Comparison of ENCODE assay signal across 10 mouse cellular contexts in genomic region chr11:102339624-102340023, GRCm38 (mm10). TPM values are rescaled to one million over a fixed set of nuclear protein-coding genes. Genes with fewer than 3 reads are reported as not detected.
DNase-seq lines count a peak whose midpoint lies in the region; ATAC-seq and TF ChIP-seq lines count a peak whose summit lies in the region.
"Had no signal": no experiment of that assay in that cellular context is flagged by ENCODE, and none has a peak within 500 bp of the region (broad histone marks: within the 10 kb centered on the region; RNA-seq: fewer than 3 reads in every experiment).

No protein-coding gene starts in this region.

- intact Hi-C loops in heart, adult 2 months (cut with DNase I): no loop called here

- no peak for TF ChIP-seq EP300 in heart, adult 2 months (IDR thresholded peaks at IDR 0.05; ENCODE audit: insufficient read depth, low read depth, low read length)

- TF ChIP-seq POLR2A in heart, adult 2 months (IDR thresholded peaks at IDR 0.05; ENCODE audit: insufficient read depth, low read depth, low read length): no peak

- peaks cover 11% of the 10 kb centered on the region for H3K4me1 ChIP-seq in heart, adult 2 months (ENCODE audit: control insufficient read depth, insufficient read depth, low read length)
- H3K4me1 ChIP-seq in midbrain, postnatal 0 days (ENCODE audit: insufficient read depth, low read length): no peaks in the 10 kb centered on the region
- H3K4me1 ChIP-seq in midbrain, embryonic 15.5 days: 0 out of 2 replicates have a peak, but pooled peaks cover 6% of the 10 kb centered on the region

- DNase-seq in heart, adult 2 months: no peak
- no peak for DNase-seq in heart, adult 9 months (ENCODE audit: low spot score in 2 of 2)
- DNase-seq in midbrain, postnatal 0 days (ENCODE audit: low spot score): no peak
- DNase-seq in R1 (ENCODE audit: low read depth, low spot score): peak; percentile 88
- DNase-seq in natural killer cell, adult 2 months (ENCODE audit: low spot score in 2 of 2): peak; percentile 9 to 32
- no peak for DNase-seq in frontal cortex, adult 2 months (ENCODE audit: extremely low spot score in 1 of 2, low spot score in 1 of 2)
- no peak for DNase-seq in urinary bladder, adult 2 months (ENCODE audit: low spot score)

- no peak overlapping the region for H3K4me3 ChIP-seq in heart, adult 2 months
- no peak overlapping the region for H3K4me3 ChIP-seq in midbrain, postnatal 0 days (ENCODE audit: low read depth, low read length)
- H3K4me3 ChIP-seq in midbrain, embryonic 15.5 days: no peak overlapping the region

- H3K79me2 ChIP-seq in heart, adult 2 months (replicated peaks; ENCODE audit: control insufficient read depth, insufficient read depth, low read length): no peaks in the 10 kb centered on the region

- WGBS in heart, adult 2 months: 59% methylated on average over 4 of the region's 4 CpGs
- WGBS in midbrain, postnatal 0 days: 59% methylated on average over 4 of the region's 4 CpGs
- 64% methylated on average over 4 of the region's 4 CpGs for WGBS in midbrain, embryonic 15.5 days

- TF ChIP-seq CTCF in heart, adult 2 months (IDR thresholded peaks at IDR 0.05): peak; percentile 53
- peak; percentile 44 for TF ChIP-seq CTCF in midbrain, postnatal 0 days (IDR thresholded peaks at IDR 0.05)

- no peaks in the 10 kb centered on the region for H3K36me3 ChIP-seq in heart, adult 2 months (ENCODE audit: control insufficient read depth, insufficient read depth, low read length)
- H3K36me3 ChIP-seq in midbrain, postnatal 0 days (ENCODE audit: insufficient read depth, low read length): no peaks in the 10 kb centered on the region
- no peaks in the 10 kb centered on the region for H3K36me3 ChIP-seq in midbrain, embryonic 15.5 days (replicated peaks)

- H3K9me3 ChIP-seq in midbrain, postnatal 0 days (ENCODE audit: low read length): no peaks in the 10 kb centered on the region
- H3K9me3 ChIP-seq in midbrain, embryonic 15.5 days: no peaks in the 10 kb centered on the region

- H3K4me2 ChIP-seq in midbrain, postnatal 0 days (ENCODE audit: low read depth, low read length, poor library complexity, severe bottlenecking): no peak overlapping the region
- H3K4me2 ChIP-seq in midbrain, embryonic 15.5 days: no peak overlapping the region
- H3K4me2 ChIP-seq: hindbrain, embryonic 14.5 days had no signal

- no peak for ATAC-seq in midbrain, postnatal 0 days (ENCODE audit: low FRiP score)
- ATAC-seq in midbrain, embryonic 15.5 days (replicated peaks): no peak

- H3K27me3 ChIP-seq in heart, adult 2 months (ENCODE audit: control insufficient read depth, insufficient read depth, low read length): no peaks in the 10 kb centered on the region
- no peaks in the 10 kb centered on the region for H3K27me3 ChIP-seq in midbrain, postnatal 0 days (ENCODE audit: insufficient read depth, low read length)
- H3K27me3 ChIP-seq in midbrain, embryonic 15.5 days (replicated peaks): no peaks in the 10 kb centered on the region

- no peak overlapping the region for H3K27ac ChIP-seq in heart, adult 2 months
- no peak overlapping the region for H3K27ac ChIP-seq in midbrain, postnatal 0 days (ENCODE audit: low read depth, low read length)
- no peak overlapping the region for H3K27ac ChIP-seq in midbrain, embryonic 15.5 days
- H3K27ac ChIP-seq: hindbrain, embryonic 14.5 days had no signal

- H3K9ac ChIP-seq in heart, adult 2 months (ENCODE audit: low read depth, low read length): no peak overlapping the region
- no peak overlapping the region for H3K9ac ChIP-seq in midbrain, postnatal 0 days (replicated peaks; ENCODE audit: low read length, poor library complexity, severe bottlenecking)
- no peak overlapping the region for H3K9ac ChIP-seq in midbrain, embryonic 15.5 days
- H3K9ac ChIP-seq: hindbrain, embryonic 14.5 days had no signal

RNA-seq across cellular contexts. Expression of gene Ubtf, which starts 20.1 kb away (rescaled TPM):
- 10 to 100 TPM; 52.5 to 59.4 TPM for total RNA-seq in heart, adult 2 months (2021)
- 14.9 and 22.1 TPM in 2 replicates for polyA plus RNA-seq in heart, adult 2 months (2012; rRNA removed)
- 64.3 and 71.4 TPM in 2 replicates for total RNA-seq in midbrain, postnatal 0 days (2014; rRNA removed)
- polyA plus RNA-seq in midbrain, postnatal 0 days (2015; fragmentation: Nextera tagmentation; extraction: Ambion mirVana): 56.3 and 64.3 TPM in 2 replicates
- polyA plus RNA-seq in midbrain, embryonic 15.5 days (2015; fragmentation: Nextera tagmentation; extraction: Ambion mirVana): 82.8 and 83.9 TPM in 2 replicates
- polyA plus RNA-seq in frontal cortex, adult 2 months (2012; rRNA removed): 96.7 and 99.3 TPM in 2 replicates
- polyA plus RNA-seq in urinary bladder, adult 2 months (2012; rRNA removed): 45.7 and 61.5 TPM in 2 replicates

RNA-seq across cellular contexts. Expression of gene Slc4a1, which starts 26.4 kb away (rescaled TPM):
- total RNA-seq in heart, adult 2 months (2021): 10 to 100 TPM in 1 of 2 experiments, under 1 TPM in 1; 0.42 to 10.3 TPM
- polyA plus RNA-seq in heart, adult 2 months (2012; rRNA removed): 0.91 and 4.4 TPM in 2 replicates
- total RNA-seq in midbrain, postnatal 0 days (2014; rRNA removed): 0.33 and 1.1 TPM in 2 replicates
- polyA plus RNA-seq in midbrain, postnatal 0 days (2015; fragmentation: Nextera tagmentation; extraction: Ambion mirVana): 0.27 and 0.42 TPM in 2 replicates
- polyA plus RNA-seq in midbrain, embryonic 15.5 days (2015; fragmentation: Nextera tagmentation; extraction: Ambion mirVana): 2.9 and 3.8 TPM in 2 replicates
- 0.48 and 0.60 TPM in 2 replicates for polyA plus RNA-seq in frontal cortex, adult 2 months (2012; rRNA removed)
- polyA plus RNA-seq in urinary bladder, adult 2 months (2012; rRNA removed): 0.01 TPM in 1 of 2 replicates, not detected in the other

RNA-seq across cellular contexts. Expression of gene Atxn7l3, which starts 43.2 kb away (rescaled TPM):
- total RNA-seq in heart, adult 2 months (2021): 10 to 100 TPM; 19.0 to 21.7 TPM
- 17.4 and 21.2 TPM in 2 replicates for polyA plus RNA-seq in heart, adult 2 months (2012; rRNA removed)
- 166 and 169 TPM in 2 replicates for total RNA-seq in midbrain, postnatal 0 days (2014; rRNA removed)
- polyA plus RNA-seq in midbrain, postnatal 0 days (2015; fragmentation: Nextera tagmentation; extraction: Ambion mirVana): 25.4 and 26.5 TPM in 2 replicates
- 31.6 and 31.8 TPM in 2 replicates for polyA plus RNA-seq in midbrain, embryonic 15.5 days (2015; fragmentation: Nextera tagmentation; extraction: Ambion mirVana)
- 142 and 147 TPM in 2 replicates for polyA plus RNA-seq in frontal cortex, adult 2 months (2012; rRNA removed)
- 36.5 and 38.6 TPM in 2 replicates for polyA plus RNA-seq in urinary bladder, adult 2 months (2012; rRNA removed)

RNA-seq across cellular contexts. Expression of gene Rundc3a, which starts 53.6 kb away (rescaled TPM):
- under 1 TPM in 1 of 2 experiments, not detected in 1; 0.66 TPM for total RNA-seq in heart, adult 2 months (2021)
- polyA plus RNA-seq in heart, adult 2 months (2012; rRNA removed): 0.23 and 0.32 TPM in 2 replicates
- total RNA-seq in midbrain, postnatal 0 days (2014; rRNA removed): 379 and 397 TPM in 2 replicates
- 127 and 133 TPM in 2 replicates for polyA plus RNA-seq in midbrain, postnatal 0 days (2015; fragmentation: Nextera tagmentation; extraction: Ambion mirVana)
- 160 and 165 TPM in 2 replicates for polyA plus RNA-seq in midbrain, embryonic 15.5 days (2015; fragmentation: Nextera tagmentation; extraction: Ambion mirVana)
- 538 and 540 TPM in 2 replicates for polyA plus RNA-seq in frontal cortex, adult 2 months (2012; rRNA removed)
- polyA plus RNA-seq in urinary bladder, adult 2 months (2012; rRNA removed): 1.4 and 2.9 TPM in 2 replicates
- total RNA-seq: granulocyte monocyte progenitor cell, adult 5-6 weeks had no signal

RNA-seq across cellular contexts. Expression of gene Tmub2, which starts 54.9 kb away (rescaled TPM):
- 10 to 100 TPM; 22.9 to 26.2 TPM for total RNA-seq in heart, adult 2 months (2021)
- polyA plus RNA-seq in heart, adult 2 months (2012; rRNA removed): 32.8 and 43.2 TPM in 2 replicates
- total RNA-seq in midbrain, postnatal 0 days (2014; rRNA removed): 80.5 and 90.8 TPM in 2 replicates
- polyA plus RNA-seq in midbrain, postnatal 0 days (2015; fragmentation: Nextera tagmentation; extraction: Ambion mirVana): 65.4 and 73.9 TPM in 2 replicates
- polyA plus RNA-seq in midbrain, embryonic 15.5 days (2015; fragmentation: Nextera tagmentation; extraction: Ambion mirVana): 82.3 and 84.4 TPM in 2 replicates
- 82.5 and 85.4 TPM in 2 replicates for polyA plus RNA-seq in frontal cortex, adult 2 months (2012; rRNA removed)
- 50.8 and 57.6 TPM in 2 replicates for polyA plus RNA-seq in urinary bladder, adult 2 months (2012; rRNA removed)

Comparison
In these comparisons a context has a peak if more than half of its experiments do, and no peak if none do; other contexts are left out.
1. DNase-seq: peak in R1 (single experiment) and natural killer cell, adult 2 months (2 of 2); none in heart, adult 2 months (0 of 2), heart, adult 9 months (0 of 2), midbrain, postnatal 0 days (single experiment), frontal cortex, adult 2 months (0 of 2) and urinary bladder, adult 2 months (single experiment).